Mouse (Mus musculus) intestine, postnatal 0 days (tissue): ENCODE results near the gene Cntn2. TPM values are rescaled to one million over a fixed set of nuclear protein-coding genes. Genes with fewer than 3 reads are reported as not detected.
"Not testable (repeated sequence)": the region's sequence is repeated elsewhere in the genome, so short reads cannot be mapped to it uniquely, and the experiment has no call there.

Experiments
- ATAC-seq: fragments of 200-750 bp; cut with Nextera tagmentation; 2 replicates; pipeline ENCODE4 v1.8.0; 2017; ENCODE audit warnings: mild to moderate bottlenecking, moderate TSS enrichment, moderate library complexity
- H3K27ac ChIP-seq: fragments of 300-500 bp; sonication (generic); 2 replicates; pipeline ENCODE4 v1.5.1; 2014; ENCODE audit warnings: mild to moderate bottlenecking, low read depth, low read length, moderate library complexity
- H3K27me3 ChIP-seq: fragments of 300-500 bp; sonication (generic); replicated peaks from 2 replicates; pipeline ENCODE4 v1.6.1; 2014; ENCODE audit warnings: low read length, mixed read lengths; ENCODE audit not compliant: control insufficient read depth, insufficient read depth
- H3K36me3 ChIP-seq: fragments of 300-500 bp; sonication (generic); 2 replicates; pipeline ENCODE4 v1.6.1; 2014; ENCODE audit warnings: mild to moderate bottlenecking, moderate library complexity; ENCODE audit not compliant: control insufficient read depth, insufficient read depth
- H3K4me1 ChIP-seq: fragments of 300-500 bp; sonication (generic); replicated peaks from 2 replicates; pipeline ENCODE4 v1.6.1; 2014; ENCODE audit warnings: antibody characterized with exemption, low read length, mixed read lengths; ENCODE audit not compliant: control insufficient read depth, insufficient read depth
- H3K4me2 ChIP-seq: fragments of 300-500 bp; sonication (generic); replicated peaks from 2 replicates; pipeline ENCODE4 v1.6.1; 2014; ENCODE audit warnings: low read depth, mild to moderate bottlenecking, moderate library complexity
- H3K4me3 ChIP-seq: fragments of 300-500 bp; sonication (generic); 2 replicates; pipeline ENCODE4 v1.5.1; 2014; ENCODE audit warnings: low read depth, low read length
- H3K9ac ChIP-seq: fragments of 300-500 bp; sonication (generic); 2 replicates; pipeline ENCODE4 v1.6.1; 2014; ENCODE audit warnings: mild to moderate bottlenecking, low read depth, low read length
- H3K9me3 ChIP-seq: fragments of 300-500 bp; sonication (generic); 2 replicates; pipeline ENCODE4 v1.6.1; 2016; ENCODE audit warnings: mixed run types; ENCODE audit not compliant: control insufficient read depth
- CTCF ChIP-seq: sonication (generic); IDR thresholded peaks from 2 replicates; pipeline ENCODE4 v1.5.1; 2016; ENCODE audit warnings: low read depth, mild to moderate bottlenecking, control low read depth, antibody characterized with exemption, moderate library complexity
- WGBS: fragments of 180-500 bp; shearing (Covaris S2); extraction: QIAGEN DNeasy Blood & Tissue Kit; methylation state at CpG from one replicate; pipeline ENCODE4 v1.1.7; 2014; 5-methylcytosine and 5-hydroxymethylcytosine counted together
- polyA plus RNA-seq: library from polyadenylated mRNA; unstranded; fragments of >200 nt; fragmentation: Nextera tagmentation; extraction: Ambion mirVana; gene quantifications from 2 replicates; pipeline ENCODE4 v1.2.1, GENCODE M21; 2015

The Cntn2 gene
- polyA plus RNA-seq, 1 experiment from 2014 or later: 0.14 TPM

GRCm38 (mm10) chr1:132472537-132472936, 70.5 kb downstream of the Cntn2 start:
- Histone ChIP-seq H3K27me3 (no peaks in the 10 kb centered on the region), H3K4me2 (no peak overlapping the region), H3K4me1 (peaks cover 5% of the 10 kb centered on the region; the same call in 1 of the 2 replicates), H3K4me3 (no peak overlapping the region), H3K27ac (no peak overlapping the region), H3K9me3 (no peaks in the 10 kb centered on the region), H3K36me3 (no peaks in the 10 kb centered on the region), H3K9ac (no peak overlapping the region)
- ATAC-seq: no peak
- TF ChIP-seq CTCF: peak; percentile 58
- 57% methylated on average over 5 of the region's 5 CpGs for WGBS

- WGBS: 89% methylated on average over 5 of the region's 5 CpGs
Observed at GRCm38 (mm10) chr1:132471499-132471898, 71.6 kb downstream of the Cntn2 start.

DNA sequence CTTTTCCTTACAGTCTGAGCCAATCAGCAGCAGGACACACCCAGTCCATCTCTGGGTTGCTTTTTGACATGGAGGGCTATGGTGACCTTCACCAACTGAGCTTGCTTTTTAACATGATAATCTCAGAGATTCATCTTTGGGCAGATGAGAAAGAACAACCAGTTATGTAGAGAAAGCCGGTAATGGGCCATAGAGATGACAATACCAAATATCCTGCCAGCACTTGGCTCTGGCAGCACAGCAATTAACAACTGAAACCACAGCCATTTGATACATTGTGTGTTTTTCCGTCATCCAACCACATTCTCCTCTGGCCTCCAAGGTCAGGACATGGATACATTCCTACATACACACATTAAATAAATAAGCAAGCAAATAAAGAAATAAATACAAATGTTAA, 72.0 kb downstream of the Cntn2 start:
- no peak for ATAC-seq
- Histone ChIP-seq H3K27me3 (no peaks in the 10 kb centered on the region), H3K4me1 (no peaks in the 10 kb centered on the region), H3K9ac (no peak overlapping the region), H3K4me3 (no peak overlapping the region), H3K36me3 (no peaks in the 10 kb centered on the region), H3K27ac (no peak overlapping the region), H3K4me2 (no peak overlapping the region), H3K9me3 (no peaks in the 10 kb centered on the region)
- WGBS: 91% methylated on average over 2 of the region's 2 CpGs
- no peak for TF ChIP-seq CTCF

More at GRCm38 (mm10) chr1:132471499-132471898, 71.6 kb downstream of the Cntn2 start:
- ATAC-seq: no peak
- no peak overlapping the region for H3K4me3 ChIP-seq
- H3K4me1 ChIP-seq: peaks cover 3% of the 10 kb centered on the region; the same call in 1 of the 2 replicates
- H3K4me2 ChIP-seq: no peak overlapping the region
- no peak for TF ChIP-seq CTCF
- no peak overlapping the region for H3K27ac ChIP-seq
- H3K36me3 ChIP-seq: no peaks in the 10 kb centered on the region
- H3K9ac ChIP-seq: no peak overlapping the region
- H3K9me3 ChIP-seq: no peaks in the 10 kb centered on the region
- H3K27me3 ChIP-seq: no peaks in the 10 kb centered on the region

GRCm38 (mm10) chr1:132470031-132470430, 73.0 kb downstream of the Cntn2 start:
- WGBS: 79% methylated on average over 1 of the region's 1 CpGs
- H3K4me3 ChIP-seq, H3K4me1 ChIP-seq, H3K36me3 ChIP-seq, H3K27ac ChIP-seq, H3K4me2 ChIP-seq, H3K9me3 ChIP-seq, H3K9ac ChIP-seq, H3K27me3 ChIP-seq, ATAC-seq: not testable (repeated sequence)

GRCm38 (mm10) chr1:132469519-132469918, 73.5 kb downstream of the Cntn2 start:
- no peak overlapping the region for H3K4me2 ChIP-seq
- ATAC-seq: no peak
- no peaks in the 10 kb centered on the region for H3K9me3 ChIP-seq
- H3K27ac ChIP-seq: no peak overlapping the region
- H3K36me3 ChIP-seq: peaks cover 11% of the 10 kb centered on the region; the same call in 1 of the 2 replicates
- peak; percentile 27 for TF ChIP-seq CTCF
- no peak overlapping the region for H3K4me3 ChIP-seq
- WGBS: 93% methylated on average over 7 of the region's 7 CpGs
- no peaks in the 10 kb centered on the region for H3K27me3 ChIP-seq
- H3K4me1 ChIP-seq: no peaks in the 10 kb centered on the region
- no peak overlapping the region for H3K9ac ChIP-seq

- Histone ChIP-seq H3K9me3 (no peaks in the 10 kb centered on the region), H3K4me2 (no peak overlapping the region), H3K36me3 (peaks cover 17% of the 10 kb centered on the region), H3K4me3 (no peak overlapping the region), H3K9ac (no peak overlapping the region), H3K27ac (no peak overlapping the region), H3K27me3 (no peaks in the 10 kb centered on the region), H3K4me1 (no peaks in the 10 kb centered on the region)
- TF ChIP-seq CTCF: no peak
- peak; percentile 19; the same call in 1 of the 2 replicates for ATAC-seq
Observed at GRCm38 (mm10) chr1:132468926-132469325, 74.1 kb downstream of the Cntn2 start.

DNA sequence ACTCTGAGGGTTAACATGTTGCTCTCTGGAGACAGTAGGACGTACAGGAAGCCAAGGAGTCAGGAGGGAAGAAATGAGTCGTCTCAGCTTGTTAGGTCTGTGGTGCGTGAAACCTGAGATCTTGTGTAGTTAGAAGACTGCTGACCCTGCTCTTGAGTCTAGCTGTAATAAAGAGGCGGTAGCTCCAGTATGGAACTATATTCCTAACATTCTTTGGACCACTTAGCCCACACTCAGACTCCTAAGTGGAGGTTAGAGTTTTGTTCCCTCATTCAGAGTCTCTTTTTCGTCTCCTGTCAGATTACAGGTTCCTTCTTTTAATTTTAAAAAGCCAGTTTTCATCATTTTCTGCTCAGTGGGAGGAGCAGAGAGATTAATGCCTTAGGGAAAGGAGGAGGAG, 78.4 kb downstream of the Cntn2 start:
- H3K9ac ChIP-seq: no peak overlapping the region
- H3K9me3 ChIP-seq: no peaks in the 10 kb centered on the region
- WGBS: 83% methylated on average over 5 of the region's 5 CpGs
- H3K4me1 ChIP-seq: no peaks in the 10 kb centered on the region
- no peak overlapping the region for H3K4me3 ChIP-seq
- no peak overlapping the region for H3K27ac ChIP-seq
- H3K36me3 ChIP-seq: peaks cover 38% of the 10 kb centered on the region
- ATAC-seq: no peak
- no peaks in the 10 kb centered on the region for H3K27me3 ChIP-seq
- H3K4me2 ChIP-seq: no peak overlapping the region
- TF ChIP-seq CTCF: no peak

Other genes starting within 250 kb of the Cntn2 start
- gene Klhdc8a, start 244.6 kb downstream of the Cntn2 start, polyA plus RNA-seq: 0.46 and 0.51 TPM in 2 replicates
- gene Nuak2, start 227.1 kb downstream of the Cntn2 start, polyA plus RNA-seq: 20.0 and 20.6 TPM in 2 replicates
- gene Tmcc2, start 152.0 kb downstream of the Cntn2 start, polyA plus RNA-seq: 2.2 and 2.3 TPM in 2 replicates
- 3.7 and 3.8 TPM in 2 replicates for gene Dstyk, start 125.7 kb downstream of the Cntn2 start, polyA plus RNA-seq
- gene Rbbp5, start 65.9 kb downstream of the Cntn2 start, polyA plus RNA-seq: 14.5 and 16.6 TPM in 2 replicates
- gene Tmem81, start 37.0 kb downstream of the Cntn2 start, polyA plus RNA-seq: 2.9 and 3.1 TPM in 2 replicates
- gene Nfasc, start 198.5 kb upstream of the Cntn2 start, polyA plus RNA-seq: 0.83 and 1.1 TPM in 2 replicates